Mouse (Mus musculus): ENCODE data around the gene Aspdh. TPM values are rescaled to one million over a fixed set of nuclear protein-coding genes. Genes with fewer than 3 reads are reported as not detected.
A peak's percentile ranks its signal among the peaks of the same experiment; 100 is the strongest.

The Aspdh gene
- total RNA-seq, 2 experiments from 2014 or later = 6.8 to 10.4 TPM

DNA sequence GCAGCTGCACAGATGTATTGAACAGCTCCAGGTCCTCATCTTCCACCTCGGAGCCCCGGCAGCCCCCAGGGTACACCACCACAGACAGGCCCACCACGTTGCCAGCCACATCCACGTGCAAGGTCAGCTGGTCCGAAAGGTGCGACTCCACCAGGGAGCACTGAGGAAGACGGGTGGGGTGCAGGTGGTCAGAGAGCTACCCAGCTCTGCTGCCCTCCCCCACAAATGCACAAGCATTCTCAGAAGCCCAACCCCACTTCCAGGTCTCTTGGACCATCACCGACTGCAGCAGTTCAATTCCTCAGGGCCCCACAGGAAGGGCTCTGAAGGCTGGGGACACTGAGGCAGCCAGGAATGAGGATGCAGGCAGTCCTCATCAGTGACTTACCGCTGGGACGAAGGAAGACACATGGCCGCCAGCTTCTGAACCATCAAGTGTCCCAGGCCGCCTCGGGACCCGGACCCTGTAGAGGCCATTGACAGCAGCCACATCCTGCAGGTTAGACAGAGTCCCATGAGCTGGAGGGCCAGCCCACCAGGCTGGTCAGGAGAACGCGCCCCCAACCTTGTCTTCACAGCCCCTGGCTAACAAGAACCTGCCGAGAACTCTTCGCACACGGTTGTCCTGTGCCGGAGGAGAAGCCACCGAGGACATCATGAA lies 27.1 kb downstream of the Aspdh start:
- intact Hi-C loops (cut with DNase I) = no loop called here
- no peak for DNase-seq (ENCODE audit: low spot score in 2 of 2)

DNA sequence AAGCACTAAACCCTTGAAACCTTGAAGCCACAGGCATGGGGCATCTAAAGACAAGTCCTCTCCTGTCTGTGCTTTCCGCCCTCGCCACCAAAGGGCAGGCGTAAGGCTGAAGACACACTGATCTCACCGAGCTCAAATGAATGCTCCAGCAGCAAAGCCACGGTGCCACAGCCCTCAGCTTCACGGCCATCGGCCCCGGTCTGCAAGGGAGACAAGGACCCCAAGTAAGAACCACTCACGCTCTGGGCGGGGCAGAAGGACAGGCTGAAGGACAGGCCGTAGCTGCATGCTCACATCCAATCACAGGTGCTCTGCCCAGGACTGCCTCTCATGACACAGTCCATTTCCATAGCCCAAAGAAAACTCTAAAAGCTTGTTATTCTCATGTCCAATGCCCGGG lies 29.5 kb downstream of the Aspdh start:
- intact Hi-C loops (cut with DNase I) = no loop called here
- no peak for DNase-seq (ENCODE audit: low spot score in 2 of 2)

DNA sequence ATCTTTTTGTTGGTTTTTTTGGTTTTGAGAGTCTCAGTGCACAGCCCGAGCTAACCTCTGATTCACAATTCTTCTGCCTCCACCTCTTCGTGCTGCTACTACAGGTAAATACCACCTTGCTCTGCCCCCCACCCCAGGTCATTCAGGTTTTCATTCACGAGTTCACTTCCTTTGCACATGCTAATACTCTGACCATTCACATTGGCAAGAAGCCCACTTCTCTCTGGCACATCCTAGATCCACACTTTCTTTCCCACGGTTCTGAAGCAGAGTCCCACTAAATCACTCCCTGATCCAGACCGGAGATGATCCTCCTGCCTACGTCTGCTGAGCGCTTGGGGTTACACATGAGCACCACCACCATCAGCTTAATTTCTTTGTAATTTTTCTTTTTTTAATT lies 29.9 kb downstream of the Aspdh start:
- DNase-seq (ENCODE audit: low spot score in 2 of 2) = no peak
- intact Hi-C loops (cut with DNase I) = no loop called here

- DNase-seq (ENCODE audit: low spot score in 2 of 2) = peak; percentile 98 to 99
- intact Hi-C loops (cut with DNase I) = no loop called here
Measured at GRCm38 (mm10) chr7:44495992-44496770, 31.0 kb downstream of the Aspdh start, which contains the start of the genes Emc10 and Fam71e1. TSS of gene Emc10 (minus strand) at chr7:44496529. TSS of gene Fam71e1 (plus strand) at chr7:44496581.

GRCm38 (mm10) chr7:44496771-44497109 lies 31.5 kb downstream of the Aspdh start:
- intact Hi-C loops (cut with DNase I) = no loop called here
- DNase-seq (ENCODE audit: low spot score in 2 of 2) = no peak

DNA sequence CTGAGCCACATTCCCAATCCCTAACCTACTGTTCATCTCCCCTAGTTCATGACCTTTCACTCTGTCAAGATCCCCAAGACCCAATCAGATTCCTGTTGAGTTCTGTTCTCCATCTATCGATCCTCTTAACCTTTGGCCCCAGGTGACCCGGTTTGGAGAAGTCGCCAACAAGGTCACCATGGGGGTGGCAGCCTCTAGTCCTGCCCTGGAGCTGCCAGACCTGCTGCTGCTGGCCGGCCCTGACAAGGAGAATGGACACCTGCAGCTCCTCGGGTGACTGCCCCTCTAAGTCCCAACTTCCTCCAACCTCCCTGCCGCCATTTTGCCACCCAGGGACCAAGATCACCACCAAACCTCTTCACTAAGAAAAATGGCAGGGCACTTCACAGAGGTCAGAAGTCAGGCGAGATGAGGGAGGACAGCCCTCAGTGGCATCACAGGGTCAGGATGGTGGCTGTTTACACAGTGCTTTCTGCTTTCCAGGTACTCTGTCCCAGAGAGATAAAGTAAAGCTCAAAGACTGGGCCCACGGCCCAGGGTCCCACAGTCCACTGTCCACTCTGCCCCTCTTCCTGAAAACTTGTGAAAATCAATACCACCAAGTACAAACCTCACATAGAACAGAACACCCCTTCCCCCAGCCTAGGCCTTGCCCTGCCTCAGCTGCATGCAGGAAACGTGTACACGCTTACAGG lies 32.3 kb downstream of the Aspdh start:
- DNase-seq (ENCODE audit: low spot score in 2 of 2) = no peak
- intact Hi-C loops (cut with DNase I) = no loop called here

GRCm38 (mm10) chr7:44498922-44499321 lies 33.7 kb downstream of the Aspdh start:
- intact Hi-C loops (cut with DNase I) = no loop called here

DNA sequence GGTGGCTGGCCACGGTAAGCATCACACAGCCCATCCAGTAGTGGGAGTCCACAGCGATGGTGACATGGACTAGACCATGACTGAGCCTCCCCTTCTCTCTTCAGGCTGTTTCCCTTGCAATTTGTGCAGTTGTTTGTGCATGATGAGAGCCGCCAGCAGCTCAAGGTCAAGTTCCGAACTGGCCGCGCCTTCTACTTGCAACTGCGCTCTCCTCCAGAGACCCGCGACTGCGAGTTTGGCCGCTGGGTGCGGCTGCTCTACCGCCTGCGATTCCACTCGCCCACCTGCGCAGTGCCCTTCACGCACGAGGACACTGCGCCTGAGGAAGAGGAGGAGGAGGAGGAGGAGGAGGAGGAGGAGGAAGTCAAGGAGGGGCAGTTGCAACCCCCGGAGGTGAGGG lies 34.9 kb downstream of the Aspdh start:
- intact Hi-C loops (cut with DNase I) = loop anchor here (2.0 kb wide), 1 partner anchor 51 kb away; no protein-coding TSS in a partner anchor
- DNase-seq (ENCODE audit: low spot score in 2 of 2) = no peak

More at GRCm38 (mm10) chr7:44498922-44499321, 33.7 kb downstream of the Aspdh start:
- no peak for DNase-seq (ENCODE audit: low spot score in 2 of 2)

GRCm38 (mm10) chr7:44501563-44502115 lies 36.4 kb downstream of the Aspdh start:
- peak; percentile 63 to 76 for DNase-seq (ENCODE audit: low spot score in 2 of 2)
- intact Hi-C loops (cut with DNase I) = loop anchor here (2.0 kb wide), 1 partner anchor 49 kb away; no protein-coding TSS in a partner anchor

- no peak for DNase-seq (ENCODE audit: low spot score in 2 of 2)
- intact Hi-C loops (cut with DNase I) = no loop called here
Measured at GRCm38 (mm10) chr7:44507491-44507890, 42.3 kb downstream of the Aspdh start.

Small RNAs within 50 kb of the gene (microRNA-seq; reads per million reads assigned to microRNA genes)
- gene Mir7052 = 9.6 reads per million, percentile 29 among the genes with 10 or more reads in this experiment

Other genes with a start within 250 kb of the Aspdh start
- gene Klk1b5, start 249.4 kb upstream of the Aspdh start, total RNA-seq (2021) = not detected
- not detected for gene Klk1, start 240.0 kb upstream of the Aspdh start, total RNA-seq (2021)
- not detected for gene Gm36864, start 229.2 kb upstream of the Aspdh start, total RNA-seq (2021)
- gene 1700028J19Rik, start 218.7 kb upstream of the Aspdh start, total RNA-seq (2021) = 1 to 10 TPM; 1.4 to 2.1 TPM
- 10 to 100 TPM; 70.3 to 70.5 TPM for gene 2410002F23Rik, start 218.7 kb upstream of the Aspdh start, total RNA-seq (2021)
- gene Acp4, start 208.0 kb upstream of the Aspdh start, total RNA-seq (2021) = not detected
- not detected for gene Gm15517, start 203.9 kb upstream of the Aspdh start, total RNA-seq (2021)
- gene Clec11a, start 158.5 kb upstream of the Aspdh start, total RNA-seq (2021) = 1 to 10 TPM; 3.9 to 4.0 TPM
- 100 to 1,000 TPM; 586 to 632 TPM for gene Shank1, start 155.1 kb upstream of the Aspdh start, total RNA-seq (2021)
- gene Syt3, start 81.3 kb upstream of the Aspdh start, total RNA-seq (2021) = 10 to 100 TPM; 58.3 to 70.5 TPM
- 1 to 10 TPM; 2.0 to 2.1 TPM for gene 1700008O03Rik, start 79.6 kb upstream of the Aspdh start, total RNA-seq (2021)
- 100 to 1,000 TPM; 282 to 313 TPM for gene Lrrc4b, start 36.4 kb upstream of the Aspdh start, total RNA-seq (2021)
- gene Josd2, start 2.6 kb downstream of the Aspdh start, total RNA-seq (2021) = 10 to 100 TPM; 76.5 to 77.6 TPM
- 100 to 1,000 TPM; 169 to 185 TPM for gene Emc10, start 31.1 kb downstream of the Aspdh start, total RNA-seq (2021)
- 10 to 100 TPM; 18.9 to 20.2 TPM for gene Fam71e1, start 31.2 kb downstream of the Aspdh start, total RNA-seq (2021)
- under 1 TPM in 1 of 2 experiments, not detected in 1; 0.12 TPM for gene Mybpc2, start 59.3 kb downstream of the Aspdh start, total RNA-seq (2021)
- gene Spib, start 66.7 kb downstream of the Aspdh start, total RNA-seq (2021) = not detected
- gene Pold1, start 83.5 kb downstream of the Aspdh start, total RNA-seq (2021) = 1 to 10 TPM; 7.5 to 7.6 TPM
- 10 to 100 TPM; 73.1 to 78.3 TPM for gene Nr1h2, start 88.6 kb downstream of the Aspdh start, total RNA-seq (2021)
- not detected for gene Napsa, start 107.0 kb downstream of the Aspdh start, total RNA-seq (2021)
- 100 to 1,000 TPM in 1 of 2 experiments, 10 to 100 TPM in 1; 97.6 to 107 TPM for gene Kcnc3, start 125.3 kb downstream of the Aspdh start, total RNA-seq (2021)
- 10 to 100 TPM; 17.7 to 20.6 TPM for gene Myh14, start 205.5 kb downstream of the Aspdh start, total RNA-seq (2021)
- gene Izumo2, start 243.4 kb downstream of the Aspdh start, total RNA-seq (2021) = not detected